Mouse (Mus musculus) left cerebral cortex, postnatal 10 days (tissue): ENCODE data around the gene Ctdspl. TPM values are rescaled to one million over a fixed set of nuclear protein-coding genes. Genes with fewer than 3 reads are reported as not detected.

Experiments
- DNase-seq, 2 experiments: peaks; one replicate each; pipeline ENCODE4 v3.0.0; 2021 to 2022; ENCODE audit warnings: low spot score in 2 of 2, mixed read lengths in 1 of 2; ENCODE audit errors: extremely low spot score in 1 of 2
- intact Hi-C: fragments of 180-260 bp; cut with DNase I; formaldehyde crosslinking; loops from one replicate; pipeline ENCODE4 v1.15.1; 2025
- microRNA-seq: library from miRNA; unstranded; fragments of <30 nt; microRNA quantifications from one replicate; pipeline ENCODE4 v1.2.0, GENCODE M21; 2022
- total RNA-seq, 2 experiments: library from RNA; stranded (reverse); gene quantifications; 2 replicates each; pipeline ENCODE4 v1.2.3; 2021

Ctdspl gene
- total RNA-seq, 2 experiments from 2014 or later: 18.6 to 25.5 TPM

DNA sequence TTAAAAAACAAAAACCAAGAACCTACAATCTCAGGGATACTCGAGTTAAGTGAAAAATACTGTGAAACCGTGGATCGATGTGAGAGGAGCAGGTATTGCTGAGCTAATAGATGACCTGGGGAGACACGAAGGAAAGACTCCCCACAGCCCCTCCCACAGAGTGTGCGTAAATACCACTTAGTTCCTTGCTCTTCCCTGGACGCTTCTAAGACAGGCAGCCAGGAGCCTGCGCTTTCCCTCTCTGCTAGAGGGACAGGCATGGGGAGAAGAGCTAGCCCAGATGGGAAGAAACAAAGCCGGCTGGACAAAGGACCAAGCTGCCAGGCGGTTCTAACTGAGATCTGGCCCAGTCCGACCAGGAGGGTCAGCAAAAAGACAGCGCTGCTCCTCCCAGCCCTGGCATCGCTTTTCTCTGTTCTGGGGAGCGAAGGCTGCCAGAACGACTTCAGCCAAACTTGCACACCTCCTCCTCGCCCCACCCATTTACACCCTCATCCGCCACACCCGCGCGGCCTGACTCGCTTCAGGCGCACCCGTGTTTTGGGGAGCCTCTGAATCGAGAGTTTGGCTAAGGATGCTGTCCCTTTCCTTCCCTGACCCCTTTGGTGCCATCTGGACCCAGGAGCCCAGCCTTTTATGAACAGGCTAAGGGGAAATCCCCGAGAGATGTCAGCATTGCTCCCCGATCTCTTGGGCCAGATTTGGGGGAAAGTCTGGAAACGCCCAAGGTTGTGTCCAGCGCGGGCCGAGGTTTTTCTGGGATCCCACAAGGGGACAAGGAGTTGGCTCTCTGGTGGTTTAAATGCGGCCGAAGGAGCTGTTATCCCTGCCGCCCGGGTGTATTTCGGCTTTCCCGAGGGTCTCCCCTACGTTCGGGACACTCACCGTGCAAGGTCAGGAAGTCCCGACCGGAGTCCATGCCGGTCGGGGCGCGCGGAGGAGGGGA is 166.5 kb downstream of the Ctdspl start:
- intact Hi-C loops: no loop called here
- peak in 1 of 2 experiments; percentile 60 for DNase-seq

Small RNA genes lying within 50 kb of the gene (microRNA-seq; reads per million reads assigned to microRNA genes)
- 7.8 reads per million, percentile 26 among the genes with 10 or more reads in this experiment for gene Mir26a-1

Other genes with a start within 250 kb of the Ctdspl start
- 1 to 10 TPM; 4.9 TPM for gene Vill, start 126.3 kb downstream of the Ctdspl start, total RNA-seq
- 10 to 100 TPM; 10.1 to 11.9 TPM for gene Plcd1, start 167.0 kb downstream of the Ctdspl start, total RNA-seq
- 1 to 10 TPM; 1.1 to 1.2 TPM for gene Dlec1, start 176.0 kb downstream of the Ctdspl start, total RNA-seq
- 1 to 10 TPM; 2.2 to 3.3 TPM for gene Acaa1b, start 230.6 kb downstream of the Ctdspl start, total RNA-seq
- not detected for gene Gm47289, start 232.7 kb downstream of the Ctdspl start, total RNA-seq